Mouse (Mus musculus) neural tube, embryonic 13.5 days (tissue): ENCODE data around the gene Hap1. TPM values are rescaled to one million over a fixed set of nuclear protein-coding genes. Genes with fewer than 3 reads are reported as not detected.
A peak's percentile ranks its signal among the peaks of the same experiment; 100 is the strongest.

ENCODE experiments used
- ATAC-seq: fragments of 200-750 bp; cut with Nextera tagmentation; 2 replicates; pipeline ENCODE4 v1.8.0; 2017; ENCODE audit warnings: low read depth, mild to moderate bottlenecking, moderate TSS enrichment, moderate library complexity
- H3K27ac ChIP-seq: fragments of 300-500 bp; sonication (generic); replicated peaks from 2 replicates; pipeline ENCODE4 v1.5.1; 2015; ENCODE audit warnings: moderate library complexity, mild to moderate bottlenecking, inconsistent platforms
- H3K27me3 ChIP-seq: fragments of 300-500 bp; sonication (generic); 2 replicates; pipeline ENCODE4 v1.6.1; 2015; ENCODE audit warnings: mild to moderate bottlenecking, inconsistent platforms
- H3K36me3 ChIP-seq: fragments of 300-500 bp; sonication (generic); 2 replicates; pipeline ENCODE4 v1.6.1; 2015; ENCODE audit warnings: mild to moderate bottlenecking, inconsistent platforms
- H3K4me1 ChIP-seq: fragments of 300-500 bp; sonication (generic); replicated peaks from 2 replicates; pipeline ENCODE4 v1.6.1; 2015; ENCODE audit warnings: inconsistent platforms
- H3K4me2 ChIP-seq: fragments of 300-500 bp; sonication (generic); 2 replicates; pipeline ENCODE4 v1.6.1; 2015; ENCODE audit warnings: inconsistent platforms, mild to moderate bottlenecking, moderate library complexity
- H3K4me3 ChIP-seq: fragments of 300-500 bp; sonication (generic); 2 replicates; pipeline ENCODE4 v1.5.1; 2015; ENCODE audit warnings: mild to moderate bottlenecking, inconsistent platforms
- H3K9ac ChIP-seq: fragments of 300-500 bp; sonication (generic); 2 replicates; pipeline ENCODE4 v1.6.1; 2015; ENCODE audit warnings: moderate library complexity, mild to moderate bottlenecking, inconsistent platforms
- H3K9me3 ChIP-seq: fragments of 300-500 bp; sonication (generic); 2 replicates; pipeline ENCODE4 v1.6.1; 2016; ENCODE audit warnings: inconsistent platforms
- WGBS: fragments of 180-500 bp; shearing (Covaris S2); methylation state at CpG from one replicate; pipeline ENCODE4 v1.1.7; 2015; 5-methylcytosine and 5-hydroxymethylcytosine counted together
- polyA plus RNA-seq: library from polyadenylated mRNA; unstranded; fragments of >200 nt; fragmentation: Nextera tagmentation; extraction: Ambion mirVana; gene quantifications from 2 replicates; pipeline ENCODE4 v1.2.1, GENCODE M21; 2015

The Hap1 gene
- 62.7 and 67.4 TPM in 2 replicates for polyA plus RNA-seq

DNA sequence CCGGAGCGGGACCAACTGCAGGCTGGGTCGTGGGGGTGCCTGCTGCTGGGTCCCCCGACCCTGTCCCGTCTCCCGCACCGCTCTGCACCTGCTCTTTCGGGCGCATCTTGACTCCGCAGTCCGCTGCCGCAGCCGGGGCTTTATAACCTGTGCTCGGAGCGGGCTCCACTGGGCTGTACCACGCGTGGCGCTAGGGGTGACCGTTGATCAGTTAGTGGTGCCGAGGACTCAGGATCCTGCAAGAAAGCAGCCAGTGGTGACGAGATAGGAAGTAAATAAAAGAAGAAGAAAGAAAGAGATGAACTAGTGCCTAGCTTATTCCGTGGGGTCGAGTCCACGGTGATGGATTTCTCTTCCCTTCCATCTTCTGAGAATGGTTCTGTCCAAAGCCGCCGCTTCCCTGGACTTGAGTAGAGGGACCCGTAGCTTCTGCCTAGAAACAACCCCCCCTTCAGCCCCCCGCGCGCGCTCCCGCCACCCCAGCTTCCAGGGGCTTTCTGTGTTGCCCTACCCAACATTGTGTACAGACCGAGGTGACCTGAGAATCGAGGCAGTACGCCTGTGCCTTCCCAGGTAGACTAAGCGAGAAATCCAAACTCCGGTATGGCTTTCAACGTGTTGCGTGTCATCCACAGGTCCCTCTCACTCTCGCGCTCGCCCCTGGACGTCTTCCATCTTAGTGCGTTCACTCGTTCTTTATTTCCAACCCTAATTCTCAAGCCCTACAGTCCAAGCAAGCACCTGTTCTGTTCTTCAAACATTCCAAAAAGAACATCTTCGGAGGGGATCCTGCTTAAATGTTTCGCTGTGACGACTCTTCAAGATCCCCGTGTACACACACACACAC, at the start of gene Hap1:
Hap1 (minus strand) TSS at position 157 of the 847 bp plus-strand sequence.
- 0 out of 2 replicates have a peak within 1 kb of the TSS, but pooled peaks have one; percentile 42 for H3K27ac ChIP-seq
- peaks cover 57% of the 10 kb centered on the region for H3K27me3 ChIP-seq
- H3K9me3 ChIP-seq: no peaks in the 10 kb centered on the region
- 2% methylated on average over 49 of the region's 49 CpGs for WGBS
- ATAC-seq: peak; percentile 74
- H3K4me1 ChIP-seq: peaks cover 35% of the 10 kb centered on the region
- peak within 1 kb of the TSS; percentile 78 for H3K9ac ChIP-seq
- peak within 1 kb of the TSS; percentile 100 for H3K4me2 ChIP-seq
- H3K36me3 ChIP-seq: no peaks in the 10 kb centered on the region
- H3K4me3 ChIP-seq: peak within 1 kb of the TSS; percentile 78

DNA sequence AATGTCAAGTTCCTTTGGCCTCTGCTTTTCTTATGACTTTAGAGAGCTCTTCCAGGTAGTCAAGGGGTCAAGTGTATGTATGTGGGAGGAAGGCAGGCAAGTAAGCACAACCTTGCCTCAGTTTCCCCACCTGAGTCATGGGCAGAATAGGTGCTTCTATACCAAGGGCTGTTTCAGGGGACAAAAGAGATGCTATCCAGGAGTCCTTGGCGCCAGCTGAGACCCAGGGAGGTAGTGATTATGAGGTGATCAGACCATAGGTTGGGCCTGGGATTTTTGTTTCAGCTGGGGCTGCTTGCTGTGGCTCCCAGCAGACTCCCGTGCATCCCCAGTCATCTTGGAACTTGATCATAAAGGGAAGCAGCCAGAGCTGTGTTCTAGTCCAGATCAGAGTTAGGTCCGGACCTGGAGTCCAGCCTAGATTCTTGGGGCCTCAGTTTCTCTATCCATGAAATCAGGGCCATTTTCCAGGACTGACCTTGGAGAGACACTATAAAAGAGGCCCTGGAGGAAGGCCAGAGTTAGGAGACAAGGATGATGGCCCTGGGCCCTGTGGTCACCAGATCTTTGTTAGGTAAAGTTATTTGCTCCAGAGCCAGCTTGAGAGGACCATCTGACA, 48.6 kb upstream of the Hap1 start:
- Histone ChIP-seq H3K27me3 (no peaks in the 10 kb centered on the region), H3K4me3 (no peak overlapping the region), H3K4me2 (no peak overlapping the region), H3K27ac (no peak overlapping the region), H3K4me1 (peaks cover 9% of the 10 kb centered on the region; the same call in 1 of the 2 replicates), H3K9ac (no peak overlapping the region), H3K9me3 (no peaks in the 10 kb centered on the region), H3K36me3 (no peaks in the 10 kb centered on the region)
- ATAC-seq: no peak
- 87% methylated on average over 3 of the region's 3 CpGs for WGBS

DNA sequence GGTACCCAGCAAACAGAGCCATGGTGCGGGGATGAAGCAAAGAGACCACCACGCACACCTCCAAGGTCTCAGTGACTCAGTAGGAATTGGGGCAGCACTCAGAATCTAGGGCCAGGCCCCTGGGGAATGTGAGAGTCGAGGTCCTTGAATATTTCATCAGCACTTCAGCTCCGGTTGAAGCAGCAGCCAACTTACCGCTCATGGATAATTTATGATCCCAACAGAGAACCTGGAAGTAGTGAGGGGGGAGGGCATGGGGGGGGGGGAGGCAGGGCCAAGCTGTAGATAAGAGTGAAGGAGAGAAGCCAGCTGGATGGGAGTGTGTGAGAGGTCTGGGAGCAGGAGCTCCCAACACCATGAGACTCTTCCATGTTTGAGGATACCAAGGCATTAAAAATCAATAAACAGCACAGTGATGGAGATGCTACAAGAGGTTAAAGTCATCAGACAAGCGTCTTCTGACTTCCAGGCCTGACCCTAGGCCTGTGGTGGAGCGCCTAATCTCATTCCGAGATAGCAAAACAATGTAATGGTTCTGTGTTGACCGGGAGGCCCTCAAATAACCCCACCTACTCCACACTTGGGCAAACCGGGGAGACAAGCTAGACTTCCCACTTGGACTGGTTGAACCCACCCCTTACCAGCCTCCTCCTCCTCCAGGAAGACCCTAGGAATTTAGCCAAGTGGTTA, 47.7 kb upstream of the Hap1 start:
- Histone ChIP-seq H3K27me3 (no peaks in the 10 kb centered on the region), H3K4me2 (no peak overlapping the region), H3K36me3 (no peaks in the 10 kb centered on the region), H3K4me1 (peaks cover 9% of the 10 kb centered on the region; the same call in 1 of the 2 replicates), H3K9me3 (no peaks in the 10 kb centered on the region), H3K4me3 (no peak overlapping the region), H3K9ac (no peak overlapping the region), H3K27ac (no peak overlapping the region)
- 64% methylated on average over 10 of the region's 10 CpGs for WGBS
- ATAC-seq: no peak

DNA sequence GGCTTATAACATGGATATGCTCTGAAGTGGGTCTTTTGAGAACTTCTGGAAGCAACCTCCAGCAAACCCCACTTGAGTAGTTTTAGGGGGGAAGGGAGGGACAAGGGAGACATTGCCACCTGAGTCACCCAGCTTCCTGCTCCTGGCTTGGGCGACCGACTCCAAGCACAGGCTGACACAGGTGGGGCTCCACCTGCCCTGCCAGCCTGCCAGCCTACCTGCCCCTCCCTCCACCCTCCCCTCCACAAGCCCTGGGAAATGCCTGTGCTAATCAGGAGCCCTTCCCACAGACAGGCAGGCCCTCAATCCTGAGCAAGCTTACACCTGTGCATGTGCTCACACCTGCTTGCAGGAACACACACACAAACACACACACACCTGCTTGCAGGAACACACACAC, 46.8 kb upstream of the Hap1 start:
- Histone ChIP-seq H3K27ac (no peak overlapping the region), H3K36me3 (no peaks in the 10 kb centered on the region), H3K9ac (no peak overlapping the region), H3K9me3 (no peaks in the 10 kb centered on the region), H3K4me2 (no peak overlapping the region), H3K4me1 (peaks cover 9% of the 10 kb centered on the region; the same call in 1 of the 2 replicates), H3K27me3 (no peaks in the 10 kb centered on the region), H3K4me3 (no peak overlapping the region)
- no peak for ATAC-seq
- WGBS: 80% methylated on average over 2 of the region's 2 CpGs

DNA sequence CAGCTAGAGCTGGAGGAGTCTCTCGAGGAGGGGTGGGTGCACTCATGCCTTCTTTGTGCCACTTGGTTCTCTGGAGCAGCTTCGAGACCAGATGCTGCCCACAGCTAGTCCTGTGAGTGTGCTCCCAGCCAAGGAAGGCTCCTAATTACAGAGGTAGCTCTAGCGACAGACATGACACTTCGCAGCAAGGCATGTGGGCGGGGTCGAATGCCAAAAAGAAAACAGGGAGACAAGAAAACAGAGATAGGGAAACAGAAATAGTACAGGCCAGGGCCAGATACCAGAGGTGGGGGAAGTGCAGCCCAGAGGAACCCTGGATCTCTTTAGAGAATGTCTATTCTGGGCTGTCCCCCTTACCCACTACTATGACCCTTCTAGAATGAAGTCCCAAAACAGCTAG, 46.3 kb upstream of the Hap1 start:
- no peak for ATAC-seq
- Histone ChIP-seq H3K27ac (no peak overlapping the region), H3K36me3 (no peaks in the 10 kb centered on the region), H3K9me3 (no peaks in the 10 kb centered on the region), H3K4me1 (peaks cover 10% of the 10 kb centered on the region; the same call in 1 of the 2 replicates), H3K4me2 (no peak overlapping the region), H3K9ac (no peak overlapping the region), H3K27me3 (peaks cover under 1% of the 10 kb centered on the region; the same call in 1 of the 2 replicates), H3K4me3 (no peak overlapping the region)
- 41% methylated on average over 6 of the region's 6 CpGs for WGBS

DNA sequence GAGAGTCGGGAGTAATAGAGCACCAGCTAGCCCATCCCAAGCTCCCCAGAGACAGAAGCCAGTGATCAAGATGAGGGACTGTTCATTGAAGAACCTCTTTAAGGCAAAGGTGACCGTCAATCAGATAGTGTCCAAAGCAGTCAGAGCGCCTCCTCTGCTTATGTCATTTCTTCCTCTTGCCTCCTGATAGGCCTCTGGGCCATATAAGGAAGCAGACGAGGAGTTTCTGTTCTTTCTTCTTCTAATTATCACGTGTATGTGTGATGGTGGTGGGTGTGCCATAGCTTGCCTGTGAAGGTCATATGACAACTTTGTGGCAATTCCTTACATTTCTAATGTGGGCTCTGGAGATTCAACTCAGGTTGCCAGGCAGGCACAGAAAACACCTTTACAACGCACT, 44.9 kb upstream of the Hap1 start:
- 84% methylated on average over 6 of the region's 6 CpGs for WGBS
- Histone ChIP-seq H3K9ac (no peak overlapping the region), H3K4me1 (peaks cover 24% of the 10 kb centered on the region), H3K4me3 (no peak overlapping the region), H3K27me3 (peaks cover 13% of the 10 kb centered on the region), H3K9me3 (no peaks in the 10 kb centered on the region), H3K4me2 (no peak overlapping the region), H3K36me3 (no peaks in the 10 kb centered on the region), H3K27ac (no peak overlapping the region)
- no peak for ATAC-seq

DNA sequence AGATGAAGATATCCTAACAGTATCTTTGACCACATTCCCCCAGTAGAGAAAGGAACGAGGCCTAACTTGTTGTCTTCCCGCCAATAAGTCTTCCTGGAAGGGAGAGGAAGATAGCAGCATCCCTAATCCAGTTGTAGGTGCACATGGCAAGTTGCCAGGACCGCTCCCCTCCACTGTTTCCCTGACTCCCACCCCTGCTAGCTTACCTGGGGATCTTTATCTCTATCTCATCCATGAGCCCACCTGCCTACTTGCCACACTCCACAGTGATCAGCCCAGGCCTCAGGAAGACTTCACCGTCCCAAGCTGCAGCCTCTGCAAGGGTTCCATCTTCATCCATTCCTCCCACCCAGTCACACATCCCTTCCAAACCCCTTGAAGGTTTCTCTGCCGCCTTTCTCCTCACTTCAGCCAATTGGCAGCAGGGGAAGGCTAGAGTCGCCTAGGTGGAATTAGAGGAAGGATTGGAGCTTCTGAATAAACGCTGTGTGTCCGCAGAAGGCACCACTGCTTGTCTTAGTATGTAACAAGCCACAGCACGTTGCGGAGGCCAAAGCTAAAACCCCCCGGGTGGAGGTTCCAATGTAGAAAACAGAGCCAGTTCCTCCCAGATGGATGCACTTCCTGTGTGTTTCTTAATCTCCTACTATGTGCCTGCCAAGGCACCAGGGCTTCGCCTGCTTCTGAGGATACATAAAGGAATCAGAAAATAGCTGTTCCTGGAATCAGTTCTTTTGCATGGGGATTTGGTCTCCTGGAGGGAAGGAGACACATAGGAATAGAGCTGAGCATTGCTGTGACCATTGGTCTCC, 44.0 kb upstream of the Hap1 start:
- ATAC-seq: no peak
- Histone ChIP-seq H3K4me3 (no peak overlapping the region), H3K9me3 (no peaks in the 10 kb centered on the region), H3K27ac (no peak overlapping the region), H3K27me3 (peaks cover 23% of the 10 kb centered on the region), H3K36me3 (no peaks in the 10 kb centered on the region), H3K9ac (no peak overlapping the region), H3K4me1 (peaks cover 33% of the 10 kb centered on the region), H3K4me2 (no peak overlapping the region)
- 78% methylated on average over 12 of the region's 12 CpGs for WGBS

DNA sequence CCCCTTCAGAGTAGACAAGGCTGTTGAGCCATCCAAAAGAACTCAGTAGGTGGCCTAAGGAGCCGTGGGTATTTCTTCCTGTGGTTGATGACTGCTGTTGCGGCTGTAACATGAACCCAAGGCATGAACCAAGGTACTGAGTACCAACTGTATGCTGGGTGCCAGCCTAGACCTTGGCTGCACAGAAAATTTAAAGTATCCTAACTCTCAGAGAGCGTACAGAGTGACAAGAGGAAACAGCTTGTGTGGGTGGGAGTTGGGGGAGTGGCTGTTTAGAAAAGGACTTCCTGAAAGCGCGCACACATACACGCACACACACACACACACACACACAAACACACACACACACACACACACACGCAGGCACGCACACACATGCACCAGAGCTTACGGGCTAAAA, 43.4 kb upstream of the Hap1 start:
- H3K4me3 ChIP-seq: no peak overlapping the region
- no peaks in the 10 kb centered on the region for H3K9me3 ChIP-seq
- peaks cover 37% of the 10 kb centered on the region for H3K4me1 ChIP-seq
- H3K4me2 ChIP-seq: no peak overlapping the region
- H3K9ac ChIP-seq: no peak overlapping the region
- H3K27ac ChIP-seq: no peak overlapping the region
- ATAC-seq: no peak
- WGBS: 78% methylated on average over 9 of the region's 9 CpGs
- no peaks in the 10 kb centered on the region for H3K36me3 ChIP-seq
- peaks cover 28% of the 10 kb centered on the region for H3K27me3 ChIP-seq

DNA sequence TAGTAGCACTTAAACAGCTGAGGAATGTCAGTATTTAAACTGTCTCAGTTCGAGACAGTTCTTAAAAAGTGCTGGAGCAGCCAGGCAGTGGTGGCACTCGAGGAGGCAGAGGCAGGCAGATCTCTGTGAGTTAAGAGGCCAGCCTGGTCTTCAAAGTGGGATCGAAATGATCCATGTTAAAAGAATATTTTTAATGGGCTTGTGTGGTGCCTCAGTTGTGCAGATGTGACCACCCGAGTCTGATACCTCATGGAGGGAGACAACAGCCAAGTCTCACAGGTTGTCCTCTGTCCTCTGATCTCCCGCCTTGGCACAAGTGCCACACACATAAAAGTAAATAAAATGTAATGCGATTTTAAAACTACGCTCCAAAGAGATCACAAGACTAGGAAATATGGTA, 42.6 kb upstream of the Hap1 start:
- H3K4me3 ChIP-seq: no peak overlapping the region
- 96% methylated on average over 7 of the region's 7 CpGs for WGBS
- ATAC-seq: no peak

DNA sequence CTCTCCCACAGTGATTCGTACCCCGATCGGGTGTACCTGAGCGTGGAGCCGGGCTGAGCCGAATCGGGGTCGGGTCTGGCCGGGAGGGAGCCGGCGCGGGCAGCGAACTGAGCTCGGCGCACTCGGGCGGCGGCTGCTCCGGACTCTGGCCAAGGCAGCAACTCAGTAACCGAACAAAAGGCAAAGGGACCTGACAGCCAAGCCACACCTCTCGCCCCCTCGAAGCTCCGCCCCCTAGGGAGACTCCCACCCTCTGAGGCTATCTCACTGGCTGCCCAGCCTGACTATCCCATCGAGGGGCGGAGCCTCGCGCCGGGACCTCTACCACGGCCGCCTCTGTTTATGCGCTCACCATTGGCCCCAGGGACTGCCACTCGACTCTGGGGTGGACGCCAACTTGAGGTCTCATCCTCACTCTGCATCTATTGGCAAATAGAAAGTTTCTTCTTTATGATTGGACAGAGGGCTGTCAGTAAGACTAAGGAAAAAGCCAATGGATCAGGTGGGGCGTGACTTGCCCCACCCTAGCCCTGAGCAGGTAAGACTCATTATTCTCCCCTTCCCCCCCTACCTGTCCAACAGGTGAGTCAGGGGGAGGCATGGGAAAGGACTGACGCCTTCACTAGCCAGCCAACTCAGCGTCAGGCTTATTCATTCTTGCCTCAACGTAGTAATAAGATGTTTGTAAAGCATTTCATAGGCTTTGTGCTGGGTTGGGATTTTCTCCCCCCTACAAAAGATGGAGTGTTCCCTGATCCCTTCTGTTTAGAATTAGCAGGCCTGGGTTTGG, 41.9 kb upstream of the Hap1 start, which contains the start of gene Jup:
Jup (minus strand) TSS at position 164 of the 790 bp plus-strand sequence.
- Histone ChIP-seq H3K4me3 (peak within 1 kb of the TSS; percentile 67), H3K9me3 (no peaks in the 10 kb centered on the region), H3K4me1 (peaks cover 52% of the 10 kb centered on the region), H3K36me3 (no peaks in the 10 kb centered on the region), H3K27me3 (peaks cover 28% of the 10 kb centered on the region), H3K9ac (peak within 1 kb of the TSS; percentile 80), H3K27ac (peak within 1 kb of the TSS; percentile 68), H3K4me2 (peak within 1 kb of the TSS; percentile 71)
- under 1% methylated on average over 37 of the region's 37 CpGs for WGBS
- peak; percentile 99 for ATAC-seq

More for the DNA sequence above, 42.6 kb upstream of the Hap1 start:
- Histone ChIP-seq H3K27me3 (peaks cover 28% of the 10 kb centered on the region), H3K36me3 (no peaks in the 10 kb centered on the region), H3K4me1 (peaks cover 45% of the 10 kb centered on the region), H3K4me2 (peak overlapping the region; percentile 71; the same call in 1 of the 2 replicates), H3K9ac (no peak overlapping the region), H3K9me3 (no peaks in the 10 kb centered on the region), H3K27ac (no peak overlapping the region)
